Mouse (Mus musculus) liver, embryonic 14.5 days (tissue): ENCODE data around the gene Dtx2.

Experiments
- CTCF ChIP-seq: IDR thresholded peaks from 2 replicates; pipeline ENCODE4 v1.5.1; 2016; ENCODE audit warnings: antibody characterized with exemption, low read depth, control low read depth
- EP300 ChIP-seq: IDR thresholded peaks from 2 replicates; pipeline ENCODE4 v1.6.1; 2016; ENCODE audit warnings: antibody characterized with exemption, low read depth

GRCm38 (mm10) chr5:135974365-135974764 is 20.2 kb upstream of the Dtx2 start, which contains the start of gene Ssc4d:
- no peak for TF ChIP-seq EP300
- TF ChIP-seq CTCF: no peak
